Mouse (Mus musculus): ENCODE data around the gene Ttc30a1.

Ttc30a1 gene

DNA sequence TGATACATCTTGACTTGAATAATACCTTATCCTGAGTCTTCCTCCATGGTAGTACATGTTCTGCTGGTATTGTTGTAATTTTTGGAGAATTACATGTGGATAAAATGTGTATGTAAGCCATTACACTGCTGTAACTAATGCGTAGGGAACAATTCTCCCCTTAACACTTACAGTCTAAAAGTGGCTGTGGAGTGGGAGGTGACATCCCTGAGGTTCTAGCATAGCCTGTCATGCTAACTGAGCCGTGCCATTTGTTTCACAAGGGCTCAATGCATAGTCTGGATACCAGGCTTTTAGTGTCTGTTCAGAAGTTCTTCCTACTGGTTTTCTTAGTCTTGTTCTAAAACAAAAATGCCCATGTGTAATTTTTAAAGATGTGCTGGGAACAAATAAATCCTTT lies 50.8 kb downstream of the Ttc30a1 start:
- DNase-seq (ENCODE audit: low spot score) = no peak

GRCm38 (mm10) chr2:75929786-75930444 lies 51.9 kb downstream of the Ttc30a1 start:
- peak; percentile 34 for DNase-seq (ENCODE audit: low spot score)

DNA sequence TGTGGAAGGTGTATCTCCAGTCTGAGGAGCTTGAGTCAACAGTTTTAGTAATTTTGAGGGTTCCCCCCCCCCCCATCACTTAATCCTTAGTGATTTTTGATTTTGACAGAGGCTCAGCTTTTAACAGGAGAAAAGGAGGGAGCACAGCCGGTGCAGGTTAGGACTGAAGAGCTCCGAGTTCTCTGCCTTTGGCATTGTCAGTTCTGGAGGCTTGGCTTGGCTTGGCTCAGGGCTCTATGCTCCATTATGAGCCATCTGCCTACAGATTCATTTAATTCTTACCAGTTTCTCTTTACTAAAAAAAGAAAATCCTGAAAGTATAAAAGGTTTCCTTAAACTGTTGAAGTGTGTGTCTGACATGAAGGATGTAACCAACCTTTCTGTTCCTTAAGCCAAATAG lies 52.6 kb downstream of the Ttc30a1 start:
- no peak for DNase-seq (ENCODE audit: low spot score)
